Mouse (Mus musculus): ENCODE measurements around the gene Disp3. TPM values are rescaled to one million over a fixed set of nuclear protein-coding genes. Genes with fewer than 3 reads are reported as not detected.

The Disp3 gene
- polyA plus RNA-seq, 1 experiment from 2014 or later = 0.02 TPM

DNA sequence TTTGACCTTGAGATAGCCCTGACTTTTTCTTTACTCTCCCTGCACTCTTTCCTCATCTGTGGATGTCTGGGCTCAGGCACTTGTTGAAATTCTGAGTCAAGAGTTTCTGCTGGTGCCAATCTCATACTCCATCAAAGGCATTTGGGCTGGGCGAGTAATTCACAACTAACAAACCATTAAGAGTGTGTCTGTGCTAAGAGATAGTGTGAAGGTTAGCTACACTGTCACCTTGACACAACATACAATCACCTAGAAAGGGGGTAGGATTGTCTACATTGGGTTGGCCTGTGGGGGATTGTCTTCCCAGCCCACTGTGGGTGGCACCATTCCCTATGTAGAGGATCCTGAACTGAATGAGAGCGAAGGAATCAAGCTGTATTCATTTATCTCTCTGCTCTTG is 84.2 kb downstream of the Disp3 start:
- Histone ChIP-seq H3K4me3 (ENCODE audit: low read depth, low read length) (no peak overlapping the region), H3K27me3 (replicated peaks; ENCODE audit: insufficient read depth, low read length) (no peaks in the 10 kb centered on the region), H3K36me3 (ENCODE audit: insufficient read depth, low read length) (no peaks in the 10 kb centered on the region), H3K9me3 (ENCODE audit: low read length) (no peaks in the 10 kb centered on the region), H3K4me2 (replicated peaks; ENCODE audit: low read depth, low read length) (no peak overlapping the region), H3K4me1 (ENCODE audit: insufficient read depth, low read depth, low read length) (no peaks in the 10 kb centered on the region), H3K27ac (ENCODE audit: low read length) (no peak overlapping the region), H3K9ac (replicated peaks; ENCODE audit: low read depth) (no peak overlapping the region)
- no peak for TF ChIP-seq CTCF (IDR thresholded peaks at IDR 0.05)
- no peak for TF ChIP-seq EP300 (IDR thresholded peaks at IDR 0.05)
- WGBS = 94% methylated on average over 2 of the region's 2 CpGs
- ATAC-seq (no peak), DNase-seq (ENCODE audit: low spot score) (no peak)

- no peaks in the 10 kb centered on the region for H3K9me3 ChIP-seq (ENCODE audit: low read length)
- DNase-seq (ENCODE audit: low spot score) (no peak), ATAC-seq (no peak)
These were observed 89.0 kb downstream of the Disp3 start for GRCm38 (mm10) chr4:148198721-148199120.

DNA sequence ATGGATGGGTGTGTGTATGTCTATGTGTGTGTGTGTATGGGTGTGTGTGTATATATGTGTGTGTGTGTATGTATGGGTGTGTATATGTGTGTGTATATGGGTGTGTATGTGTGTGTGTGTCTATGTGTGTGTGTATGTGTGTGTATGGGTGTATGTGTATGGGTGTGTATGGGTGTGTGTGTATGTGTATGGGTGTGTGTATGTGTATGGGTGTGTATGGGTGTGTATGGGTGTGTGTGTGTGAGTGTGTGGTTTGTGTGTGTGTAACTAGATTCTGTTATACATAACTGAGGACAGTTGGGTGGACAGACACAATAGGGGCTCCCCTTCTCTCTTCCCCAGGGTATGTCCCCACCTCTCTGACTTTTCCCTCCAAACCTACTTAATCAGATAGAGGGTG is 93.4 kb downstream of the Disp3 start:
- ATAC-seq (no peak), DNase-seq (ENCODE audit: low spot score) (no peak)
- H3K4me1 ChIP-seq (ENCODE audit: insufficient read depth, low read depth, low read length) = no peaks in the 10 kb centered on the region
- no peak overlapping the region for H3K9ac ChIP-seq (replicated peaks; ENCODE audit: low read depth)
- no peaks in the 10 kb centered on the region for H3K9me3 ChIP-seq (ENCODE audit: low read length)
- no peak overlapping the region for H3K4me2 ChIP-seq (replicated peaks; ENCODE audit: low read depth, low read length)
- H3K27ac ChIP-seq (ENCODE audit: low read length) = no peak overlapping the region
- no peak for TF ChIP-seq EP300 (IDR thresholded peaks at IDR 0.05)
- no peak for TF ChIP-seq CTCF (IDR thresholded peaks at IDR 0.05)
- H3K27me3 ChIP-seq (replicated peaks; ENCODE audit: insufficient read depth, low read length) = no peaks in the 10 kb centered on the region
- no peak overlapping the region for H3K4me3 ChIP-seq (ENCODE audit: low read depth, low read length)
- no peaks in the 10 kb centered on the region for H3K36me3 ChIP-seq (ENCODE audit: insufficient read depth, low read length)

More at GRCm38 (mm10) chr4:148198721-148199120, 89.0 kb downstream of the Disp3 start:
- 49% methylated on average over 10 of the region's 10 CpGs for WGBS
- H3K9ac ChIP-seq (replicated peaks; ENCODE audit: low read depth) = no peak overlapping the region
- no peak for TF ChIP-seq CTCF (IDR thresholded peaks at IDR 0.05)
- no peak for TF ChIP-seq EP300 (IDR thresholded peaks at IDR 0.05)
- no peaks in the 10 kb centered on the region for H3K4me1 ChIP-seq (ENCODE audit: insufficient read depth, low read depth, low read length)
- H3K4me2 ChIP-seq (replicated peaks; ENCODE audit: low read depth, low read length) = no peak overlapping the region
- H3K36me3 ChIP-seq (ENCODE audit: insufficient read depth, low read length) = no peaks in the 10 kb centered on the region
- H3K27me3 ChIP-seq (replicated peaks; ENCODE audit: insufficient read depth, low read length) = no peaks in the 10 kb centered on the region
- no peak overlapping the region for H3K4me3 ChIP-seq (ENCODE audit: low read depth, low read length)
- no peak overlapping the region for H3K27ac ChIP-seq (ENCODE audit: low read length)

GRCm38 (mm10) chr4:148192707-148193245 is 95.0 kb downstream of the Disp3 start:
- TF ChIP-seq CTCF (IDR thresholded peaks at IDR 0.05) = no peak
- TF ChIP-seq EP300 (IDR thresholded peaks at IDR 0.05) = no peak
- ATAC-seq = no peak
- H3K36me3 ChIP-seq (ENCODE audit: insufficient read depth, low read length) = no peaks in the 10 kb centered on the region
- 26% methylated on average over 11 of the region's 11 CpGs for WGBS
- H3K27ac ChIP-seq (ENCODE audit: low read length) = no peak overlapping the region
- DNase-seq (ENCODE audit: low spot score) = no peak
- H3K9ac ChIP-seq (replicated peaks; ENCODE audit: low read depth) = no peak overlapping the region
- no peak overlapping the region for H3K4me2 ChIP-seq (replicated peaks; ENCODE audit: low read depth, low read length)
- no peaks in the 10 kb centered on the region for H3K9me3 ChIP-seq (ENCODE audit: low read length)
- H3K27me3 ChIP-seq (replicated peaks; ENCODE audit: insufficient read depth, low read length) = no peaks in the 10 kb centered on the region
- H3K4me3 ChIP-seq (ENCODE audit: low read depth, low read length) = no peak overlapping the region
- no peaks in the 10 kb centered on the region for H3K4me1 ChIP-seq (ENCODE audit: insufficient read depth, low read depth, low read length)

Other genes with a start within 250 kb of the Disp3 start
- gene Clcn6, start 249.1 kb downstream of the Disp3 start, polyA plus RNA-seq (2015; fragmentation: Nextera tagmentation; extraction: Ambion mirVana) = 3.5 and 4.1 TPM in 2 replicates
- 14.0 and 14.2 TPM in 2 replicates for gene Mthfr, start 248.9 kb downstream of the Disp3 start, polyA plus RNA-seq (2015; fragmentation: Nextera tagmentation; extraction: Ambion mirVana)
- 20.7 and 22.0 TPM in 2 replicates for gene Agtrap, start 199.9 kb downstream of the Disp3 start, polyA plus RNA-seq (2015; fragmentation: Nextera tagmentation; extraction: Ambion mirVana)
- gene Mad2l2, start 157.6 kb downstream of the Disp3 start, polyA plus RNA-seq (2015; fragmentation: Nextera tagmentation; extraction: Ambion mirVana) = 35.2 and 35.7 TPM in 2 replicates
- 0.06 TPM in 2 replicates for gene Draxin, start 157.3 kb downstream of the Disp3 start, polyA plus RNA-seq (2015; fragmentation: Nextera tagmentation; extraction: Ambion mirVana)
- 53.1 and 58.5 TPM in 2 replicates for gene Fbxo6, start 135.8 kb downstream of the Disp3 start, polyA plus RNA-seq (2015; fragmentation: Nextera tagmentation; extraction: Ambion mirVana)
- 7.1 and 8.4 TPM in 2 replicates for gene Fbxo44, start 127.5 kb downstream of the Disp3 start, polyA plus RNA-seq (2015; fragmentation: Nextera tagmentation; extraction: Ambion mirVana)
- 0.42 and 0.66 TPM in 2 replicates for gene Fbxo2, start 127.3 kb downstream of the Disp3 start, polyA plus RNA-seq (2015; fragmentation: Nextera tagmentation; extraction: Ambion mirVana)
- gene Ubiad1, start 156.8 kb upstream of the Disp3 start, polyA plus RNA-seq (2015; fragmentation: Nextera tagmentation; extraction: Ambion mirVana) = 11.4 and 11.5 TPM in 2 replicates
- 11.1 and 15.8 TPM in 2 replicates for gene Mtor, start 160.6 kb upstream of the Disp3 start, polyA plus RNA-seq (2015; fragmentation: Nextera tagmentation; extraction: Ambion mirVana)
- gene Angptl7, start 212.5 kb upstream of the Disp3 start, polyA plus RNA-seq (2015; fragmentation: Nextera tagmentation; extraction: Ambion mirVana) = 0.38 and 0.60 TPM in 2 replicates